Mouse (Mus musculus) limb, embryonic 15.5 days (tissue): Measurements from ENCODE around the gene Notch2. TPM values are rescaled to one million over a fixed set of nuclear protein-coding genes. Genes with fewer than 3 reads are reported as not detected.

Source experiments
- ATAC-seq: fragments of 200-750 bp; cut with Nextera tagmentation; 2 replicates; pipeline ENCODE4 v1.8.0; 2017; ENCODE audit warnings: low read depth, moderate TSS enrichment; ENCODE audit not compliant: insufficient number of reproducible peaks, low FRiP score, low TSS enrichment
- H3K27ac ChIP-seq: fragments of 300-500 bp; sonication (generic); 2 replicates; pipeline ENCODE4 v1.5.1; 2015; ENCODE audit warnings: moderate library complexity, mild to moderate bottlenecking, inconsistent platforms
- H3K27me3 ChIP-seq: fragments of 300-500 bp; sonication (generic); 2 replicates; pipeline ENCODE4 v1.6.1; 2015; ENCODE audit warnings: inconsistent platforms
- H3K36me3 ChIP-seq: fragments of 300-500 bp; sonication (generic); 2 replicates; pipeline ENCODE4 v1.6.1; 2015; ENCODE audit warnings: inconsistent platforms
- H3K4me1 ChIP-seq: fragments of 300-500 bp; sonication (generic); 2 replicates; pipeline ENCODE4 v1.6.1; 2015; ENCODE audit warnings: inconsistent platforms
- H3K4me2 ChIP-seq: fragments of 300-500 bp; sonication (generic); 2 replicates; pipeline ENCODE4 v1.6.1; 2015; ENCODE audit warnings: mild to moderate bottlenecking, inconsistent platforms
- H3K4me3 ChIP-seq: fragments of 300-500 bp; sonication (generic); 2 replicates; pipeline ENCODE4 v1.5.1; 2015; ENCODE audit warnings: mild to moderate bottlenecking, inconsistent platforms
- H3K9ac ChIP-seq: fragments of 300-500 bp; sonication (generic); 2 replicates; pipeline ENCODE4 v1.6.1; 2015; ENCODE audit warnings: inconsistent platforms
- H3K9me3 ChIP-seq: fragments of 300-500 bp; sonication (generic); 2 replicates; pipeline ENCODE4 v1.6.1; 2016; ENCODE audit warnings: inconsistent platforms
- WGBS: fragments of 180-500 bp; shearing (Covaris S2); methylation state at CpG from one replicate; pipeline ENCODE4 v1.1.7; 2015; 5-methylcytosine and 5-hydroxymethylcytosine counted together
- polyA plus RNA-seq: library from polyadenylated mRNA; unstranded; fragments of >200 nt; fragmentation: Nextera tagmentation; extraction: Ambion mirVana; gene quantifications from 2 replicates; pipeline ENCODE4 v1.2.1, GENCODE M21; 2015

Gene Notch2
- 35.8 and 40.8 TPM in 2 replicates for polyA plus RNA-seq

DNA sequence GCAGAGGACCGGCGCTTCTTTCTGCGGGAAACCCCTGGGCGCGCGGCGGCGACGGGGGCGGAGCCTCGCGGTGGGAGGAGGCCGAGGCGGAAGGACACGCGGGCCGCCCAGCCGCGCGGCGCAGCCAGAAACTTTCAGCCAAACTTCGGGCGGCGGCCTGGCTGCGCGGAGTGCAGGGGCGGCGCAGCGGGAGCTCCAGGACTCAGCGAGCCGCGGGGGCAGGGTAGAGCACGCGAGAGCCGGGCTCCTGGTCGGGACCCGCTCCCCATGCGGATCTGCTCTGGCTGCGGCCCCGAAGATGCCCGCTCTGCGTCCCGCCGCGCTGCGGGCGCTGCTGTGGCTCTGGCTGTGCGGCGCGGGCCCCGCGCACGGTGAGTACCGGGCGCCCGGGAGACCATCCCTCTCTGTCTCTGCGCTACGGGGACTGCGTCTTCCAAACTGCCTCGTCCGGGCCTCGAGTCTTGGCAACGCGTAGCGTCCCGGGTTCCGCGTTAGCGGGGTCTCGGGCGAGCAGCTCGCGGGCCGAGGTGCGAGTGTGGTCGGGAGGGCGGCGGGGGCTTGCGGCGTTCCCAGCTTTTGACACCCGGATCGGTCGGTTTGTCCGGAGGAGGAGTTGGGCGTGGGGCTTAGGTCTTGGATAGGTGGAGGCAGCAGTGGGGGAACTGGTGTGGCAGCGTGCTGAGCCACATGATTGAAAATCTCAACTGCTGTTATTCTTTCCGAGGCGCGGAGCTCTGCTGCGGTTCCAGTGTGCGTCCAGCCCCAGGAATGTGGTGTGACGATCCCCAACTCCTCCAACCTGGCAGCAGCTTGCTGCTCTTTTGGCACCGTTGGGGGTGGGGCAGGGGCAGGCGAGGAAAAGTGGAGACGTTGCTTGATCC is at the start of gene Notch2:
Gene Notch2, plus strand, starts transcription at position 127 of the 881 bp plus-strand sequence.
- peak within 1 kb of the TSS; percentile 97 for H3K4me3 ChIP-seq
- peak within 1 kb of the TSS; percentile 98 for H3K9ac ChIP-seq
- ATAC-seq: peak; percentile 86
- peak within 1 kb of the TSS; percentile 67 for H3K4me2 ChIP-seq
- H3K27me3 ChIP-seq: no peaks in the 10 kb centered on the region
- no peaks in the 10 kb centered on the region for H3K36me3 ChIP-seq
- no peaks in the 10 kb centered on the region for H3K9me3 ChIP-seq
- H3K27ac ChIP-seq: peak within 1 kb of the TSS; percentile 99
- WGBS: under 1% methylated on average over 95 of the region's 95 CpGs
- peaks cover 36% of the 10 kb centered on the region for H3K4me1 ChIP-seq

DNA sequence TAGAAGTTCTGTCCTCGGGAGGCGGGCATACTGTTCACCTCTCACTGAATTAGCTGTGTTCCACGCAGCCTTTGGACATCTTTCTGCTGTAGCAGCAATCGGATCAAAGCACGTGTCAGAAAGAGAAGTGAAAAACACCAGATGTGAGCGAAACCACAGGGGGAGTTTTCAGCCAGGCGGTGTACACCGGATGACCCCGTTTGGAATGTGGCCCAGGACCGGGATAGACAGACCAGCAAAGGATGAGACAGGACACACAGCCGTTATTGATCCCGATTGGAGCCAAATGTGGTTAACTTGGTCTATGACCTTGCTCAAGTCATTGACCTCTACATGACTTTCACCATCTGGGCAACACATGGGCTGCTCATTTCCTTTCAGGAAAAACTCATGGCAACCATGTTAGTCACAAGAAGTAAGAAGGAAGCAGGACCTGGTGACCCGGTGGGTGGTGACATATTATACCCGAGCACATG is 48.4 kb upstream of the Notch2 start:
- WGBS: 30% methylated on average over 14 of the region's 14 CpGs
- Histone ChIP-seq H3K9me3 (no peaks in the 10 kb centered on the region), H3K27ac (no peak overlapping the region), H3K4me3 (no peak overlapping the region), H3K4me1 (peaks cover 21% of the 10 kb centered on the region), H3K9ac (no peak overlapping the region), H3K36me3 (no peaks in the 10 kb centered on the region), H3K4me2 (no peak overlapping the region), H3K27me3 (no peaks in the 10 kb centered on the region)
- ATAC-seq: no peak

DNA sequence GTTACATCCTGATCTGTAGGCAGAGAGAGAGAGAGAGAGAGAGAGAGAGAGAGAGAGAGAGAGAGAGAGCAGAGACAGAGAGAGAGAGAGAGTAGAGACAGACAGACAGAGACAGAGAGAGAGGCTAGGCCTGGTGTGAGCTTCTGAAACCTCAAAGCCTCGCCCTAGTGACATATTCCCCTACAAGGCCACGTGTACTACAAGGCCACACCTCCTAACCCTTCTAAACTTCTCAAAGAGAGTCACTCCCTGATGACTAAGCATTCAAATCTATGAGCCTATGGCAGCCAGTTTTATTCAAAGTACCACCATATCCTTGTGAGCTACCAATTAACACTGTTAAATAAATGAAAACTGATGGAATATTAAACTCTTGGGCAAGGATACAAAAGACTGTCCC is 45.7 kb upstream of the Notch2 start:
- Histone ChIP-seq H3K9me3 (no peaks in the 10 kb centered on the region), H3K27ac (no peak overlapping the region), H3K36me3 (no peaks in the 10 kb centered on the region), H3K27me3 (no peaks in the 10 kb centered on the region), H3K4me1 (peaks cover 3% of the 10 kb centered on the region; the same call in 1 of the 2 replicates), H3K9ac (no peak overlapping the region), H3K4me3 (no peak overlapping the region), H3K4me2 (no peak overlapping the region)
- WGBS: 53% methylated on average over 2 of the region's 2 CpGs
- no peak for ATAC-seq

DNA sequence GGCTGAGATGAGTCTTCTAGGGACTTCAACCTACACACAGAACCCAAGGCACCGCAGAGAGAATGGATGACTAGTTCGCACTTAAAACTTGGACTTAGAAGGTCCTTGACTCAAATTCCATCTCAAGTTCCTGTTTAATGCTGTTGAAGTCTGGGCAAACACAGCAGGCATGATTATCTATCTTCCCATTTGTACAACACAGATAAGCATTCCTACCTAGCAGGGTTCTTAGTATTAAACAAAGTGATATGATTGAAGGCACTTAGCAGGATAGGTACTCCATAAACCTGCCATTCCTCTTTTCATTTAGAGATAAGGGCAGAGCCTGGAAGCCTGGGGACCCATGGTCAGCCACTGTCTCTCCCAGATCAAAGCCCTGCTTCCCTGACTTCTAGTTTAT is 45.1 kb upstream of the Notch2 start:
- no peak overlapping the region for H3K27ac ChIP-seq
- H3K27me3 ChIP-seq: no peaks in the 10 kb centered on the region
- WGBS: 89% methylated on average over 2 of the region's 2 CpGs
- no peaks in the 10 kb centered on the region for H3K36me3 ChIP-seq
- H3K4me2 ChIP-seq: no peak overlapping the region
- no peak overlapping the region for H3K9ac ChIP-seq
- H3K4me3 ChIP-seq: no peak overlapping the region
- no peak for ATAC-seq
- H3K4me1 ChIP-seq: peaks cover 3% of the 10 kb centered on the region; the same call in 1 of the 2 replicates
- no peaks in the 10 kb centered on the region for H3K9me3 ChIP-seq

DNA sequence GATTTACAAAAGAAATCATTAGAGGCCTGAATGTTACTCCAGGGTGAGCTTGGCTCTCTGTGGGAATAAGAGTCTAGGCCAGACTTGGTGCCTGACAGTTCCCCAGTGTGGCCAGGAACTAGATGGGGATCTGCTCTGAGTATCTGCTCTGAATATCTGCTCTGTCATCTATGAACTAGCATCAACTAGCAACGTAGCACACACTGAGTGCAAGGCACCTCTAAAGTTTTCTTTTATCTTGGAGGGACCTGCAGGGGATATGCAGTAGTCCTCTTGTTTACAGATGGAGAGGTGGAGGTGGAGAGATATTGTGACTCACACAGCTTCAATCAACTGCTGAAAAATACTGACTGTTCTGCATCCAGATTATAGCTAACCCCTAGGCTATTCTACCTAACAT is 44.3 kb upstream of the Notch2 start:
- no peaks in the 10 kb centered on the region for H3K36me3 ChIP-seq
- no peak overlapping the region for H3K27ac ChIP-seq
- no peak overlapping the region for H3K4me2 ChIP-seq
- H3K9me3 ChIP-seq: no peaks in the 10 kb centered on the region
- no peaks in the 10 kb centered on the region for H3K4me1 ChIP-seq
- no peaks in the 10 kb centered on the region for H3K27me3 ChIP-seq
- H3K4me3 ChIP-seq: no peak overlapping the region
- WGBS: 48% methylated on average over 1 of the region's 1 CpGs
- H3K9ac ChIP-seq: no peak overlapping the region
- no peak for ATAC-seq

DNA sequence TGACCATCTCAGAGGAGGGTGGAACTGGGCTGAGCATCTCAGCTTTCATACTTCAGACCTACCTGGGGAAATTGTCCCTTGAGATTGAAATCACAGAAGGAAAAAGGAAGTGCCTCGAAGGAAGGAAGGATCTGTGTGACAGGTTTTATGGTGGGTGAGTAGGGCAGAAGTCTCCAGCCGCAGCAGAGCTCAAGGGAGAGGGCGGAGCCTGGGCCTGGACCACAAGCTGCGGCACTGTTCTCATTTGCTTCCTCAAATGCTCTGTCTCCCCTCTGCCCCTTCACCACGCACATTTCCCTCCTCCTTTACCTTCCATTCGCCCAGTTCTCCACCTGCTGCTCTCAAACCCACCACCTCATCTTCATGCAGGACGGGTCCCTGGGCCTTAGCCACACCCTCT is 42.2 kb upstream of the Notch2 start:
- Histone ChIP-seq H3K27me3 (no peaks in the 10 kb centered on the region), H3K4me1 (no peaks in the 10 kb centered on the region), H3K9ac (no peak overlapping the region), H3K27ac (no peak overlapping the region), H3K4me2 (no peak overlapping the region), H3K36me3 (no peaks in the 10 kb centered on the region), H3K4me3 (no peak overlapping the region), H3K9me3 (no peaks in the 10 kb centered on the region)
- no peak for ATAC-seq
- WGBS: 28% methylated on average over 6 of the region's 7 CpGs

DNA sequence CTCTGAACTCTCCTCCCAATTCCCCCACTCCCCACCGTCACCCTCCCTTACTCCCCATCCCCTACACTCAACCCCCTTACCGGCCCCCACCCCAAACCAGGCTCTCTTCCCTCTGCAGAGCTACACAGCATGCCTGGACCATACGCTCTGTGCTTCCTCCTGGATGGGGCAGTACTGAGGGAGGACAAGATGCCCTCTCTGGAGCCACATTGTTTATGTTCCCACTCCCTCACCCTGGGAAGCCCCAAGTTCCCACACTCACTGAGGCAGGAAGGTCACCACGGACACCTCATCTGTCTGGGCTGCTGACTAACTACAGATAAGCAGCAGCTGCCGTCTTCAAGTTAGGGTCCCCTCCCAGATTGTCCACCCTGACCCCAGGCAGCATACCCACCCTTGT is 41.1 kb upstream of the Notch2 start:
- H3K27me3 ChIP-seq: no peaks in the 10 kb centered on the region
- no peak overlapping the region for H3K4me3 ChIP-seq
- no peak overlapping the region for H3K4me2 ChIP-seq
- no peaks in the 10 kb centered on the region for H3K4me1 ChIP-seq
- no peaks in the 10 kb centered on the region for H3K9me3 ChIP-seq
- no peaks in the 10 kb centered on the region for H3K36me3 ChIP-seq
- no peak overlapping the region for H3K9ac ChIP-seq
- H3K27ac ChIP-seq: no peak overlapping the region
- ATAC-seq: no peak
- WGBS: 58% methylated on average over 5 of the region's 5 CpGs

DNA sequence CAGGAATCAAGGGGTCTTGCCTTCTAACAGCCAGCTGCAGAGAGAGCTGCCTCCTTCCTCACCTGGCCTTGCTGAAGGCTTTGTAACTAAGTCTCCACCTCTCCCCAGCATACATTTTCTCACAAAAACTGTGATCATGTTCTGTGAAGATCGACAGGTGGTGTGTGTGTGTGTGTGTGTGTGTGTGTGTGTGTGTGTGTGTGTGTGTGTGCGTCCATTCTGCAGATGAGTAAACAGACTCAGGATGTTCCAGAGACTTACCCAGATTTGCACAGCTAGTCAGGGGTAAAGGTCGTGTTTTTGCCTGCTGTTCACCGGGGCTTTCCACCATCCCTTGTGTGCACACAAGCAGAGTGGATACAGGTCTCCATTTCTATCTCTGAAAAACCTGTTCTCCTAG is 40.6 kb upstream of the Notch2 start:
- no peak overlapping the region for H3K27ac ChIP-seq
- no peaks in the 10 kb centered on the region for H3K9me3 ChIP-seq
- ATAC-seq: no peak
- WGBS: 81% methylated on average over 4 of the region's 4 CpGs
- no peaks in the 10 kb centered on the region for H3K4me1 ChIP-seq
- H3K9ac ChIP-seq: no peak overlapping the region
- H3K27me3 ChIP-seq: no peaks in the 10 kb centered on the region
- no peak overlapping the region for H3K4me3 ChIP-seq
- no peak overlapping the region for H3K4me2 ChIP-seq
- H3K36me3 ChIP-seq: no peaks in the 10 kb centered on the region

DNA sequence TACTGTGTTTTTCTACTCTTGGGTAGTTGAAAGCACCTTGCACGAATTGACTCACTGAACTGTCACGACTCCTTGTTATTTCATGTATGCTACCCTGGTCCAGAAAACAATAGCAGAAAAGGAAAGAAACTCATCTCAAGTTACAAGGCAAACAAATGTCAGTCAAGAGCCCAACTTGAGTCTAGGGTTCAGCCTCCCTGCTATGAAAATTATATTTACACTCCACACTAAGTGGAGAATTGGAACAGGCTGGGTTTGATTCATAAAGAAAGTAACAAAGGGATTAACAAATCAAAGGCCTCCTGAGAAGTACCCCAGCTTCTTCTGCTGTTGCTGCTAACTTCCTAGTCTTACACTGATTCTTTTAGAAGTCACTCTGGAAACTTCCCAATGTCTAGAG is 40.0 kb upstream of the Notch2 start:
- Histone ChIP-seq H3K4me2 (no peak overlapping the region), H3K27ac (no peak overlapping the region), H3K4me3 (no peak overlapping the region), H3K27me3 (no peaks in the 10 kb centered on the region), H3K36me3 (no peaks in the 10 kb centered on the region), H3K9me3 (no peaks in the 10 kb centered on the region), H3K9ac (no peak overlapping the region), H3K4me1 (no peaks in the 10 kb centered on the region)
- WGBS: 55% methylated on average over 2 of the region's 2 CpGs
- no peak for ATAC-seq

DNA sequence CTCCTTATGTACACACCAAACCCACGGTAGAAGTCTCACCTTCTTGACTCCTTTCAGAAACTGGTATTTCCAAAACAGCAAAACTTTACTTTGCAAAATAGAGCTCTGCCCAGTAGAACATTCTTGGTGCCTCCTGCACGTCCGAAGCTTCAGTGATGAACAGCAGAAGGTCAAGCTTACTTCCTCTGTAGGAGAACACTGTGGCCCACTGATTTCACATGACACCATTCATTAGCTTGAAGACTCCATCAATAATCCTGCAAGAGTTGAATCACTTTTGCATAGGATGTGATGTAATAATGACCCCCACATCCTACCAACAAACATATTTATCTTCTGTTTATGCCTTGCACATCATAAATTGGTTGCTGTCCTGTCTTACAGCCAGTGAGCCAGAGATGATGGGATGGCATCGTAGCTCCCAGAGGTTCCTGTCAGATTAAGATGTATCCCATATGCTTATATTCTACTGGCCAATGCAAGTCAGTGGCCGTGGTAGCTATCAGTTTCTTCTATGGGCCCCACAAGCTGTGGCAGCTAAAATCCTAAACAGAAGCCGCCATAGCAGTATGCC is 39.0 kb upstream of the Notch2 start:
- Histone ChIP-seq H3K9ac (no peak overlapping the region), H3K36me3 (no peaks in the 10 kb centered on the region), H3K9me3 (no peaks in the 10 kb centered on the region), H3K27ac (no peak overlapping the region), H3K4me3 (no peak overlapping the region), H3K4me1 (no peaks in the 10 kb centered on the region), H3K27me3 (no peaks in the 10 kb centered on the region), H3K4me2 (no peak overlapping the region)
- no peak for ATAC-seq
- WGBS: 87% methylated on average over 6 of the region's 6 CpGs

DNA sequence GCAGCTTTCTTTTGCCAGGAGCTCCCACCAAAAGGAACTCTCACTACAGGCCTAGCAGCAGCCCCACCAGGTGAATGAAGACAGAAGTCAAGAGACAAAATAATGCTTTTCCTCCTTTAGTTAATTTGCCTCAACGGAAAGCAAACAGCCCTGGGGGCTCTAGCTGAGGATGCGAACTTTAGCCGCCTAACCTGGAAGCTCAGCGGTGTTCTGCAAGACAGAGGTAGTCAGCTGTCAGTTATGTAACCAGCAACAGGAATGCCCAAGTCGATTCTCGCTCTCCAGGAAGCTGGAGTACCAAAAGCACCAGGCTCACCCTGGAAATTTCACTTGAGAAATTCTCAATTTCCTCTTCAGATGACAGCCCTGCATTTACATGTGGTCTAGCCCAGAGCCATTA is 36.6 kb upstream of the Notch2 start:
- Histone ChIP-seq H3K4me1 (no peaks in the 10 kb centered on the region), H3K9ac (no peak overlapping the region), H3K4me2 (no peak overlapping the region), H3K4me3 (no peak overlapping the region), H3K36me3 (no peaks in the 10 kb centered on the region), H3K9me3 (no peaks in the 10 kb centered on the region), H3K27ac (no peak overlapping the region), H3K27me3 (no peaks in the 10 kb centered on the region)
- ATAC-seq: no peak
- 50% methylated on average over 6 of the region's 6 CpGs for WGBS

DNA sequence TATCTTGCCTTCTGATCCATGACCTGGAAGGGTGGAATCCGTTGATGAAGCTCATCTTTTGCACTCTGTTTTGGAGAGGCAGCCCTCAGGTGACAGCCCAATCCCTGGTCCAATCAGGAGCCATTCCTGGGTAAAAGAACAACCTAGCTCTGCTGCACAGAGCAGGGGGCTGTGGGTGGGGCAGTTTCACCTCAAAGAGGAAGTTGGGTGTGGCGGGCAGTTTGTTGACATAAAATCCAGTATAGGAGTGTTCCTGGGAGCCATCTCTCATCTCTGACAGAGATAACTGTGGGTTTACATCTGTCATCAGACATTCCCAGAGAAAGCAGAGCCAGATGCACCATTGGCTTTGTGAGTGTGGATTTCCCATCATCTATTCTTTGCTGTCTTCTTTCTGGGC is 34.6 kb upstream of the Notch2 start:
- Histone ChIP-seq H3K27ac (no peak overlapping the region), H3K9ac (no peak overlapping the region), H3K4me1 (no peaks in the 10 kb centered on the region), H3K36me3 (no peaks in the 10 kb centered on the region), H3K9me3 (no peaks in the 10 kb centered on the region), H3K4me3 (no peak overlapping the region), H3K4me2 (no peak overlapping the region), H3K27me3 (no peaks in the 10 kb centered on the region)
- WGBS: 82% methylated on average over 2 of the region's 2 CpGs
- ATAC-seq: no peak
